Mouse (Mus musculus) mouse trophoblast stem cell (cell line): Measurements from ENCODE around the gene Scube3.

Experiments used
- in situ Hi-C, 2 experiments: fragments of 300-500 bp; cut with MseI, MboI; formaldehyde crosslinking; loops; 2 replicates in 1 of 2; 3 replicates in 1 of 2; pipeline ENCODE4 v1.15.1; 2025

Scube3 gene

DNA sequence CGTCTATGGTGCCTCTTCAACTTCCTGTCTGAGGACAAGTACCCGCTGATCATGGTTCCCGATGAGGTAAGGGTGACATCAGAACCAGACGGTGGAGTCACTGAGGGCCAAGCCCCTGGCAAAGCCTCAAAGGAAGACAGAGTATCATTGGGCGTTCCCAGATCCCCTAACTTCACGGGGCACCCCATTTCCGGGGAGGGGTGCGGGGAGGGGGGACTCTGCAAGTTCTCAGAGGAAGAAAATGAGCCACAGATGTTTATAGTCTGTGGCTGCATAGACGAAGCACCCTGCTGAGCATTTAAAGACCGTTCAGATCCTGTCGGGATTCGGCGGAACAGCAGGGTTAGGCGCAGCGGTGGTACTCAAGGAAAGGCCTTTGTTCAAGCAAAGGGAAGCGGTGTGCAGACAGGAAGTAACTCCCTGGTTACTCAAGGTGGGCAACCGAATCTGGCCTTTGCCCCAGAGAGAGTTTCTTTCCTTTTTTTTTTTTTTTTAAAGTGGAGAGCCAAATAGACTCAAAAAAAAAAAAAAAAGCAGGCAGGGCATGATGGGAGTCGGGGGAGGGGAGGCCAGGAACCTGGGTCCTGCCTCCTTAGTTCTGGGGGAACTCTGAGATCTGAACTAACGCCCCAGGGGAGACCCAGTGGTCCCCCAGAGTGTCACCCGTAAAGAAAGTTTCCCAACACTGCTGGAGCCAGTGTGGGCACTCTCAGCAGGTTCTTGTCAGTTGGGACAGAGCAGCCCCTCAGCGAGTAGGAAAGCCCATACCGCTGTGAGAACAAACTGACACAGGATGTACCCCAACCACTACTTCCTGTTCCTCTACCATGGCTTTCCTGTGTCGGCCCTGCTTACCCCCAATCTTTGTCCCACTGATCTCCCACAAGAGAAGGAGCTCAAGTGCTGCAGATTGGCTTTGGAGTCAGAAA is 76.0 kb downstream of the Scube3 start:
- in situ Hi-C loops = no loop called here

DNA sequence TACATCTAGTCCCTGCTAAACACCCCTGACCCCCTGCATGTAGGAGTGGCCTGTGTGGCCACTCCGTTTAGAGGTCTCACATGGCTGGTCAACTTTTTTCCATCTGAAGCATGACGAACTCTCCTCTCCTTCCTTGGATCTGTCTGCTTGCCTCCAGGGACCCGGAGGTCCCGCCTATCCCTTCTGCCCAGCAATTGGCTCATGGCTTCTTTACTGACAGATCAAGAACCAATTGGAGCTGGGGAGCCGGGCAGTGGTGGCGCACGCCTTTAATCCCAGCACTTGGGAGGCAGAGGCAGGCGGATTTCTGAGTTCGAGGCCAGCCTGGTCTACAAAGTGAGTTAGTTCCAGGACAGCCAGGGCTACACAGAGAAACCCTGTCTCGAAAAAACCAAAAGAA is 80.5 kb downstream of the Scube3 start:
- in situ Hi-C loops = loop anchor here in 1 of 2 experiments (5.0 kb wide), 1 partner anchor 90 kb away; the partner anchor contains the start of gene Fance

- in situ Hi-C loops = loop anchor here in 1 of 2 experiments (5.0 kb wide), 1 partner anchor 89 kb away; the partner anchor contains the start of gene Fance
Observed at GRCm38 (mm10) chr17:28223561-28224391, 81.8 kb downstream of the Scube3 start.
